Mouse (Mus musculus) embryonic facial prominence, embryonic 10.5 days (tissue): Measurements from ENCODE around the gene E4f1. TPM values are rescaled to one million over a fixed set of nuclear protein-coding genes. Genes with fewer than 3 reads are reported as not detected.
"Not testable (repeated sequence)": the region's sequence is repeated elsewhere in the genome, so short reads cannot be mapped to it uniquely, and the experiment has no call there.

Source experiments
- DNase-seq: peaks from one replicate; pipeline ENCODE4 v3.0.0-alpha.2; 2017; ENCODE audit warnings: low spot score
- H3K27ac ChIP-seq: fragments of 300-500 bp; sonication (generic); replicated peaks from 2 replicates; pipeline ENCODE4 v1.5.1; 2016; ENCODE audit warnings: mild to moderate bottlenecking
- H3K27me3 ChIP-seq: fragments of 300-500 bp; sonication (generic); replicated peaks from 2 replicates; pipeline ENCODE4 v1.6.1; 2016; ENCODE audit warnings: low read depth, mild to moderate bottlenecking; ENCODE audit not compliant: poor library complexity, severe bottlenecking
- H3K36me3 ChIP-seq: fragments of 300-500 bp; sonication (generic); replicated peaks from 2 replicates; pipeline ENCODE4 v1.6.1; 2016; ENCODE audit warnings: mild to moderate bottlenecking, moderate library complexity
- H3K4me1 ChIP-seq: fragments of 300-500 bp; sonication (generic); 2 replicates; pipeline ENCODE4 v1.6.1; 2016
- H3K4me3 ChIP-seq: fragments of 300-500 bp; sonication (generic); 2 replicates; pipeline ENCODE4 v1.5.1; 2016; ENCODE audit warnings: mild to moderate bottlenecking, moderate library complexity
- H3K9me3 ChIP-seq: fragments of 300-500 bp; sonication (generic); 2 replicates; pipeline ENCODE4 v1.6.1; 2016; ENCODE audit warnings: mild to moderate bottlenecking
- WGBS: fragments of 180-500 bp; shearing (Covaris S2); methylation state at CpG from one replicate; pipeline ENCODE4 v1.1.7; 2016; 5-methylcytosine and 5-hydroxymethylcytosine counted together
- polyA plus RNA-seq: library from polyadenylated mRNA; unstranded; fragments of >200 nt; fragmentation: Nextera tagmentation; extraction: Ambion mirVana; gene quantifications from 2 replicates; pipeline ENCODE4 v1.2.1, GENCODE M21; 2016

E4f1 gene
- polyA plus RNA-seq, 1 experiment from 2014 or later, result 35.5 TPM

DNA sequence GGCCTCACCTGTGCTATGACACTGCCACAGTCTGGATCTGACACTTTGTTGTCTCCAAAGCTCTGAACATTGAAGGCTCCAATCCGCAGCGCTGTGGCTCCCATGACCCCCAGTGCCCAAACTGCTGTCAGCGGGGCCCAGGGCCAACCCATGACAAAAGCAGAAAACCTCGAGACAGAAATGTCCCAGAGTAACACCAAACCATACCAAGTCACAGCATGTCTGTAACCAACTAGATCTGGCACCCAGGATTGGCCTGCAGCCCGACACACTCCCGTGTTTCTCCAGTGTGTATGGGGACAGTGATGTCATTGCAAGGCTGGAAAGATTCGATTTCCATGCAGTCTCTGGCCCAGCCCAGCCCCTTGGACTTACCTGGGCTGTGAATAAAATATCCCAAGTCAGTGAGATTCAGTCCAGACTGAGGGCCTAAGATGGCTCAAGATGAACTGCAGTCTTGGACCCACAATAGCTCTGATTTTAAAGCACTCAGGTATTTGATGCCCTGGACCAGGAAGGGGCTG, 27.4 kb downstream of the E4f1 start, which contains the start of gene Dnase1l2:
Gene Dnase1l2, minus strand, starts transcription at position 474 of the 524 bp plus-strand sequence.
- DNase-seq, result no peak
- WGBS, result 88% methylated on average over 7 of the region's 7 CpGs
- Histone ChIP-seq H3K4me1 (no peaks in the 10 kb centered on the region), H3K27ac (no peak within 1 kb of the TSS), H3K4me3 (no peak within 1 kb of the TSS), H3K36me3 (peaks cover 100% of the 10 kb centered on the region), H3K9me3 (no peaks in the 10 kb centered on the region), H3K27me3 (no peaks in the 10 kb centered on the region)

DNA sequence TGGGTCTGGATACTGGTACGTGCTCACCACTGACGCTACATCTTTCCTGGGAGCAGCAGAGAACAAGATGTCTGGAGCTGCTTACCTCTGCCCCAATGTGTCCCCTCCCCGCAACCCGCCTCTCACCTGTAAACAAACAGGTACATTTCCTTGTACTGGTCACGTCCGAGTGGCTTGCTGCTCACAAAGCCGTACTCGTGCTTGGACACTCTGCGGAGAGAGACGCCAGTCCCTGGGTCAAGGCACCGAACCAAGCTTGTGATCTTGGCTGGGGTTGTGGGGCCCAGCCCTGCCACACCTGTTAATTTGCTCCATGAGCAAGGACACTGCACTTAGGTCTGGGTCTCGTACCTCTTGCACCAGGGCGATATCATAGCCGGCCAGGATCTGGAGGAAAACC, 28.0 kb downstream of the E4f1 start:
- Histone ChIP-seq H3K4me1 (no peaks in the 10 kb centered on the region), H3K36me3 (peaks cover 100% of the 10 kb centered on the region), H3K27me3 (no peaks in the 10 kb centered on the region), H3K27ac (no peak overlapping the region), H3K9me3 (no peaks in the 10 kb centered on the region), H3K4me3 (no peak overlapping the region)
- DNase-seq, result no peak
- 90% methylated on average over 14 of the region's 14 CpGs for WGBS

DNA sequence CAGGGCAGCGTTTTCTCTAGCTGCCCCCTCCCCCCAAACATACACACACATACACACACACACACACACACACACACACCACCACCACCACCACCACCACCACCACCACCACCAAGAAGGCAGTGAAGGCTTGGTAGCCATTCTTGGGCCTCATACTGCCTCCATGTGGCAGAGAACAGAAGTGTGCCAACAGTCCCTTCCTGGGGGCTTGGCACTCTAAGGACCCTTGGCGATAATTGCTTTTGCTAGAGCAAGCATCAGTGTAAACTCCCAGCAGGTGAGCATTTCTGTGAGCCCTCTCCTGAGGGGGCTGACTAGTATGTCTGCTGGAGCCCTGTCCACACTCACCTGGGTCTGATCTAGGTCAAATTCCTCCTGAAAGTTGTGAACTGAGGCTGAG, 29.0 kb downstream of the E4f1 start:
- peaks cover 99% of the 10 kb centered on the region for H3K36me3 ChIP-seq

DNA sequence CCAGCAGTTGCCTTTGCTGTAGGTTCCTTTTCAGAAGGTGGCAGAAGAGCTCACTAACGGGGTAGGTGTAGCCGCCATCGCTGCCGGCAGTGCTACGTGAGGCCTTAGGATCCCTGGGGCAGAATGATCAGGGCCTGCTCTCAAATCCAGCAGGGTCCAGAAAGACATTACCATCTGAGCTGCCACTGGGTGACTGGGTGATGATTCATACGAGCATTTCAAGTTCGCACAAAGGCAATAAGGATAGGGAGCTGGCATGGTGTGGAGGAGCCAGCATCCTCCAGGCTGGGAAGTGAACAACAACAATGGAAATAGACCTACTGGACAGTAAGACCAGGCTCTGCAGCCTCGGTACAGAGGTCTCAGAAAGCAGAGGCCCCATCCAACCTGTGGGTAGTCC, 29.7 kb downstream of the E4f1 start:
- no peak overlapping the region for H3K27ac ChIP-seq
- WGBS, result 91% methylated on average over 8 of the region's 8 CpGs
- no peaks in the 10 kb centered on the region for H3K4me1 ChIP-seq
- DNase-seq, result no peak
- H3K9me3 ChIP-seq, result no peaks in the 10 kb centered on the region
- H3K36me3 ChIP-seq, result peaks cover 99% of the 10 kb centered on the region
- no peak overlapping the region for H3K4me3 ChIP-seq
- H3K27me3 ChIP-seq, result no peaks in the 10 kb centered on the region

More for the DNA sequence above, 29.0 kb downstream of the E4f1 start:
- H3K4me3 ChIP-seq, result no peak overlapping the region
- H3K4me1 ChIP-seq, result no peaks in the 10 kb centered on the region
- no peaks in the 10 kb centered on the region for H3K9me3 ChIP-seq
- WGBS, result 57% methylated on average over 2 of the region's 2 CpGs
- H3K27me3 ChIP-seq, result no peaks in the 10 kb centered on the region
- DNase-seq, result no peak
- H3K27ac ChIP-seq, result no peak overlapping the region

DNA sequence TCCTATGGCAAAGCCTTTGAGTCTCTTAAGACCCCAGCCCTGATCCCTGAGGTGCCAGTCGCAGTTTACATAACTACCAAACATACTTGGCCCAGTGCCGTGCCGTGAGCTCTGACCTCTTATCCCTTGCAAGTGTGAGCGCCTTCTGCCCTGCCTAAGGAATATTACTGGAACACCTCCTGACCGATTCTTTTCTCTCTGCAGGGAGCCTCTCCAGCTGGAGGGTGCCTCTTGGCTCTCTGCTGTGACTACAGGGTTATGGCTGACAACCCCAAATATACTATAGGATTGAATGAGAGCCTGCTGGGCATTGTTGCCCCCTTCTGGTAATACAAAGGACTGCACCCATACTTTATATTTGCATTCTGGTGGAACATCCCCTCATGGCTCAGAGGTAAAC, 33.1 kb downstream of the E4f1 start:
- Histone ChIP-seq H3K27ac (no peak overlapping the region), H3K27me3 (no peaks in the 10 kb centered on the region), H3K36me3 (peaks cover 96% of the 10 kb centered on the region), H3K4me3 (no peak overlapping the region), H3K9me3 (no peaks in the 10 kb centered on the region), H3K4me1 (no peaks in the 10 kb centered on the region)
- WGBS, result 76% methylated on average over 5 of the region's 5 CpGs
- DNase-seq, result peak; percentile 24

DNA sequence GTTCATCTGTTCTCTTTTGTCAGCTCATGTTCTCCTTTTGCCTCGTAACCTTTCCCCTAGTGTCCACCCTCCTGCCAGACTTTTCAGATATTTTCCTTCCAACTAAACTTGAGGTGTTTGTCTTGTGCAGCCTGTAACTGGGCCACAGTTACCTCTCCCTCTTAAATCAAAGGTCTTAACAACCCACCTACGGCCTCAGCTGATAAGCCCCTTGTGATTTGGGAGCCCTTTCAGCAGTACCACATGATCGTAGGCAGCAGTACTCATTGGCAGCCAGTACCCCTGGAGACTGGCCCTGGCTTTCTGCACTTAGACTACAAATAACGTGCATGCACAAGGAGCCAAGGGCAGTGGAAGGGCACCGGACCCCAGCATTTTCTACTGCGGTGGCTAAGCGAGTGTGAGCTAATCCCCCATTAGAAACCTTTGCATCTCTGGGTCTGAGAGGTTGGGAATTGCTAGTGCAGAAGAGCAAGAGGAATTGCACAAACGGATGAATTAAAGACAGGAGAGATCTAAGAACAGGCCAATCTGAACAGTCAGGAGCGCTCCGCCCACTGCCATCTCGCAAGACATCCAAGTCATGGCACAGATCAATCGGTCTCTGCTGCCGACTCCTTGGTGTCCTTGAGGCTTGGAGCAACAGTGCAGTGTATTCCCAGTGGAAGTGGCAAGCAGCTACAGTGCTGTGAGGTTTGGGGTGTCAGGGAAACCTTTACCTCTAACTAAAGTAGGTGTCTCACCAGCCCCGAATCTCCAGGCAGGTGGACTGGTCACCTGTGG, 40.7 kb downstream of the E4f1 start:
- Histone ChIP-seq H3K36me3 (peaks cover 62% of the 10 kb centered on the region), H3K4me3 (0 out of 2 replicates have a peak overlapping the region, but pooled peaks have one; percentile 8), H3K27me3 (no peaks in the 10 kb centered on the region), H3K9me3 (no peaks in the 10 kb centered on the region), H3K27ac (no peak overlapping the region), H3K4me1 (peaks cover 12% of the 10 kb centered on the region)
- no peak for DNase-seq
- WGBS, result 88% methylated on average over 14 of the region's 14 CpGs

DNA sequence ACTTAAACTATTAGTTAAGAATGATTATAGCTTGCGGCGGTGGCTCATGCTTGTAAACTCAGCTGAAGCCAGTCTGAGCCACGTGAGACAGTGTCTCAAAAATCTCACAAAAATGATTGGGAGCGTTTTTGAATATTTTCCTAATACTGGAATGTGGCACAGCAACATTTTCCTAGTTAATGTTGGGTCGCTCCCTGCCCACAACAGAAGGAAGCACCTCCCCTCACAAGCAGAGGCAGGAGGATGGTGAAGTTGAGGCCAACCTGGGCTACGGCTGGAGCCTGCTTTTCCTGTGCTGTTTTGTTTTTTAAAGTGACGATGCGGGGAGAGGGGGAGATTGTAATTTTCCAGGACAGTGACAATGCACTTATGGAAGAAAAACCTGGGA, 42.9 kb downstream of the E4f1 start:
- peak overlapping the region; percentile 97 for H3K27ac ChIP-seq
- H3K4me3 ChIP-seq, result peak overlapping the region; percentile 81
- peaks cover 12% of the 10 kb centered on the region for H3K4me1 ChIP-seq
- no peaks in the 10 kb centered on the region for H3K27me3 ChIP-seq
- peaks cover 63% of the 10 kb centered on the region for H3K36me3 ChIP-seq
- no peaks in the 10 kb centered on the region for H3K9me3 ChIP-seq
- peak; percentile 37 for DNase-seq
- 11% methylated on average over 8 of the region's 8 CpGs for WGBS

DNA sequence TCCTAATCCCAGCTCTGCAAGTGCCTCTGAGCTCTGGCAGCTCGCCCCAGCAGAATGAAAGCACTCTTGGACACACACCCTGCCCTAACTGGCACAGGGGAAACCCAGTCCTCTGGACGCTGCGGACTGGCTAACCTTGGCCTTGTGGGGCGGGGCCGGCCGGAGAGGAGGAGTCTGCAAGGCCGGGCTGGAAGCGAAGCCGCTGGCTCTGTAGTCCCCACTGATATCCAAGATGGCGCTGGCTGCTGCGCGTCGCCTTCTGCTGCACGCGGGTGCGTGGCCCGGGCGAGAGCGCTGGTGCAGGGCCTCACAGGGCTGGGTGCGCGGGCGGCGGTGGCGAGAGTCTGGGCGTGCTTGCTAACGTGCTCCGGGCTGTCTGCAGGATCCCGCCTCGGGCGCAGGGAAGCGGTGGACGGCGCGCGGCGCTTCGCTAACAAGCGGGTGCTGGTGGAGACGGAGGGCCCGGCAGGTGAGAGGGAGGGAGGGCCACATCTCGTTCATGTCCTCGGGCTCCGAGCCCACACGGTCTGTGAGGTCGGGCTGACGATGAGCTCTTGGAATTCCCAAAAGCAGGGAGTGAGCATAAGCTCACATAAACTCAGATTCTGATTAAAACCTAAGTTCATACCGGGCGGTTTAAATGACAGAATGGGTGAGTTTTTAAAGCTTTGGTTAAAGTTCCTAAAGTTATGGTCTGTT, 43.5 kb downstream of the E4f1 start, which contains the start of gene Eci1:
Gene Eci1, plus strand, starts transcription at position 171 of the 699 bp plus-strand sequence.
- Histone ChIP-seq H3K4me3 (peak within 1 kb of the TSS; percentile 81), H3K4me1 (peaks cover 12% of the 10 kb centered on the region), H3K27me3 (no peaks in the 10 kb centered on the region), H3K36me3 (peaks cover 65% of the 10 kb centered on the region), H3K27ac (peak within 1 kb of the TSS; percentile 97), H3K9me3 (no peaks in the 10 kb centered on the region)
- under 1% methylated on average over 48 of the region's 48 CpGs for WGBS
- peak; percentile 95 for DNase-seq

DNA sequence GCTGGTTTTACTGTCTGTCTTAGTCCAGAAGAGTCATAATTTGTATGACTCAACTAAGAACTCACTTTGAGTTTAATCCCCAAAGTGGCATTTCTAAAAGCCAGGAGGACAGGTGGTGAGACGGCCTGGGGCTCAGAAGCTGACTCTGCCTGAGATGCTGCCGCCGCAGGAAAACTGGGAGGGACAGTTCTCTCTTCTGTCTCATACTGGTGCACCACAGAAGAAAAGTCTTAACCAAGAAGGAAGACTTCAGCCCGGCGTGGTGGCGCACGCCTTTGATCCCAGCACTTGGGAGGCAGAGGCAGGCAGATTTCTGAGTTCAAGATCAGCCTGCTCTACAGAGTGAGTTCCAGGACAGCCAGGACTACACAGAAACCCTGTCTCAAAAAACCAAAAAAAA, 44.2 kb downstream of the E4f1 start:
- Histone ChIP-seq H3K27me3 (no peaks in the 10 kb centered on the region), H3K4me1 (peaks cover 12% of the 10 kb centered on the region), H3K9me3 (no peaks in the 10 kb centered on the region), H3K27ac (no peak overlapping the region), H3K4me3 (peak overlapping the region; percentile 81; the same call in 1 of the 2 replicates), H3K36me3 (peaks cover 70% of the 10 kb centered on the region)
- 89% methylated on average over 7 of the region's 7 CpGs for WGBS
- DNase-seq, result no peak

DNA sequence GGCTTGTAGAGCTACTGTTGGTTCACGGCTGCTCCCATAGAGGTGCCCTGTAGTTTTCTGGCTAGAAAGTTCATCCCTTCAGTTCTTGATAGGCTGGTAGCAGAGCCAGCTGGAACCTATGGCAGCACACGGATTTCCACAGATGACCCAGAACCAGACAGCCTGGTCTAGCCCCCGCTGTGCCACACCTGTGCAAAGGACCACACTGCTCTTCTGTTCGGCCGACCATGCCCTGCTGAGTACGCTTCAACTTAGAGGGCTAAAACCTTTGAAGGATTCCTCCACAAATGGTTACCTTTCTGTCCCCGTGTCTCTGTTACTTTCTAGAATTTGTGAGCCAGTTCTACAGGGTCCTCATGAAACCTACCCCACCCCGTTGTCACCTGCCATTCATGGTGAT, 44.8 kb downstream of the E4f1 start:
- peaks cover 70% of the 10 kb centered on the region for H3K36me3 ChIP-seq
- not testable (repeated sequence) for H3K27ac ChIP-seq, DNase-seq, H3K9me3 ChIP-seq, H3K27me3 ChIP-seq, H3K4me3 ChIP-seq
- 91% methylated on average over 6 of the region's 8 CpGs for WGBS
- H3K4me1 ChIP-seq, result peaks cover 12% of the 10 kb centered on the region

DNA sequence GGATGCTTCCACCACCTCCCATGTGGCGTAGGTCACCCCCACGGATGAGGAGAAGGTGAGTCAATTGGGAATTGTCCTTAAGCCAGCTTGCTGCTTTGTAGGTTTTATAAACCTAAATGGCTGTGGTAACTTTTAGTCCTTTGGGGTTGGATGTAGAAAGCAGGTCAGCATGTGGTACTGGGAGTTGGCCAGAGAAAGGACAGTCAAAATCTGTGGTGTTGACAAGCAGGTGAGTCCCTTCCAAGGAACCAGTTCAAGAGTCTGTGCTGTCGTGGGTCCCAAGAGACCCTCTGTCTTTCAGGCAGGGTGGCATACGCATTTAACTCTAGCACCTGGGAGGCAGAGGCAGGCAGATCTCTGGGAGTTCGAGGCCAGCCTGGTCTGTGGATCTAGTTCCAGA, 45.6 kb downstream of the E4f1 start:
- no peak overlapping the region for H3K4me3 ChIP-seq
- peaks cover 70% of the 10 kb centered on the region for H3K36me3 ChIP-seq
- 88% methylated on average over 5 of the region's 5 CpGs for WGBS
- H3K27me3 ChIP-seq, result no peaks in the 10 kb centered on the region
- no peak for DNase-seq
- H3K9me3 ChIP-seq, result no peaks in the 10 kb centered on the region
- no peak overlapping the region for H3K27ac ChIP-seq
- peaks cover 12% of the 10 kb centered on the region for H3K4me1 ChIP-seq

DNA sequence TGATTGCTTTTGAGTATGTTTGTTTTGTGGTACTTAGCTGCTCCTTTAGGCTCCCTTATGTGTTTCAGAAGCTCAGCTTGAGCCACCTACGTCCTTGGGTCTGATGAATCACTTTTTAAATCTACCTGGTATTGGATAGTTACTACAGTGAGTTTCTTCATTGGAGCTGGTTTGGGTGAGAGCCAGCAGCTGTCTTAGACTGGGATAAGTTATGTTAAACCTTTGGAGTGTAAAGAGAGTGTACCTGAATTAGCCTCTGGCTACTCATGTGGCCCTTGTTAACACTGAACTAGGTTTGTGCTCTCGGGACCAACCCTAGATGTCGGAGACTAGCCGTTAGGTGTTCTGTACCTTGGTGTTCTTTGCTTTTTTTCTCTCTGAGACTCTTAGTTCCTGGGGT, 47.0 kb downstream of the E4f1 start:
- Histone ChIP-seq H3K27me3 (no peaks in the 10 kb centered on the region), H3K4me3 (no peak overlapping the region), H3K36me3 (peaks cover 80% of the 10 kb centered on the region), H3K27ac (no peak overlapping the region), H3K4me1 (peaks cover 12% of the 10 kb centered on the region), H3K9me3 (no peaks in the 10 kb centered on the region)
- 94% methylated on average over 4 of the region's 4 CpGs for WGBS
- DNase-seq, result no peak
